Mouse (Mus musculus) kidney, postnatal 14 days (tissue): ENCODE results near the gene Mief2.

Experiments used
- DNase-seq: peaks from one replicate; pipeline ENCODE4 v3.0.0; 2022; ENCODE audit warnings: mixed read lengths

The Mief2 gene

GRCm38 (mm10) chr11:60777801-60778370 is 49.7 kb downstream of the Mief2 start:
- no peak for DNase-seq

- DNase-seq: no peak
Observed at GRCm38 (mm10) chr11:60779673-60780189, 51.5 kb downstream of the Mief2 start.
